Mouse (Mus musculus) MEL (cell line): ENCODE measurements around the gene Olfr1093. TPM values are rescaled to one million over a fixed set of nuclear protein-coding genes. Genes with fewer than 3 reads are reported as not detected.

Experiments used
- DNase-seq: peaks from one replicate; pipeline ENCODE4 v3.0.0; 2011; ENCODE audit warnings: low read depth, low spot score
- H3K27ac ChIP-seq: 2 replicates; pipeline ENCODE4 v1.5.1; 2012; ENCODE audit warnings: low read depth, mild to moderate bottlenecking, control low read depth, low read length, moderate library complexity; ENCODE audit not compliant: control insufficient read depth
- H3K27me3 ChIP-seq, 2 experiments: fragments of 150-350 bp in 1 of 2; sonication (generic) in 1 of 2; 2 replicates each; pipeline ENCODE4 v1.6.1; 2012; ENCODE audit warnings: low read length in 2 of 2, mild to moderate bottlenecking in 2 of 2, improper control_type of control experiment in 1 of 2, moderate library complexity in 1 of 2; ENCODE audit not compliant: insufficient read depth in 2 of 2, control insufficient read depth in 1 of 2
- H3K36me3 ChIP-seq, 2 experiments: 2 replicates each; pipeline ENCODE4 v1.6.1; 2012 to 2014; ENCODE audit warnings: low read length in 2 of 2, improper control_type of control experiment in 1 of 2, inconsistent platforms in 1 of 2, mild to moderate bottlenecking in 1 of 2; ENCODE audit not compliant: insufficient read depth in 2 of 2, control insufficient read depth in 1 of 2
- H3K4me1 ChIP-seq, 2 experiments: fragments of 150-350 bp in 1 of 2; sonication (generic) in 1 of 2; 2 replicates each; pipeline ENCODE4 v1.6.1; 2012; ENCODE audit warnings: low read length in 2 of 2, improper control_type of control experiment in 1 of 2, mild to moderate bottlenecking in 1 of 2; ENCODE audit not compliant: insufficient read depth in 2 of 2, control insufficient read depth in 1 of 2
- H3K4me3 ChIP-seq, 2 experiments: fragments of 150-350 bp in 1 of 2; sonication (generic) in 1 of 2; 2 replicates each; pipeline ENCODE4 v1.5.1; 2012; ENCODE audit warnings: low read depth in 2 of 2, low read length in 2 of 2, mild to moderate bottlenecking in 2 of 2, moderate library complexity in 2 of 2, control low read depth in 1 of 2, improper control_type of control experiment in 1 of 2; ENCODE audit not compliant: control insufficient read depth in 1 of 2, insufficient read depth in 1 of 2
- H3K79me2 ChIP-seq: 2 replicates; pipeline ENCODE4 v1.6.1; 2012; ENCODE audit warnings: mild to moderate bottlenecking, low read length, moderate library complexity; ENCODE audit not compliant: control insufficient read depth, poor library complexity, insufficient read depth
- H3K9ac ChIP-seq: 2 replicates; pipeline ENCODE4 v1.6.1; 2012; ENCODE audit warnings: low read depth, mild to moderate bottlenecking, control low read depth, low read length, moderate library complexity; ENCODE audit not compliant: control insufficient read depth, poor library complexity, severe bottlenecking
- H3K9me3 ChIP-seq: fragments of 150-350 bp; sonication (generic); replicated peaks from 2 replicates; pipeline ENCODE4 v1.6.1; 2012; ENCODE audit warnings: mild to moderate bottlenecking, low read length, improper control_type of control experiment, moderate library complexity; ENCODE audit not compliant: insufficient read depth
- BHLHE40 ChIP-seq: IDR thresholded peaks from 2 replicates; pipeline ENCODE4 v1.6.1; 2012; ENCODE audit warnings: low read depth, mild to moderate bottlenecking, inconsistent platforms, low read length, improper control_type of control experiment, borderline replicate concordance
- CTCF ChIP-seq, 3 experiments: IDR thresholded peaks in 2 of 3; conservative IDR thresholded peaks in 1 of 3; 2 replicates each; pipeline ENCODE4 v1.5.1; 2011 to 2012; ENCODE audit warnings: low read length in 3 of 3, low read depth in 2 of 3, mild to moderate bottlenecking in 2 of 3, improper control_type of control experiment in 1 of 3, inconsistent platforms in 1 of 3, mixed read lengths in 1 of 3, moderate library complexity in 1 of 3; ENCODE audit not compliant: control insufficient read depth in 1 of 3, insufficient read depth in 1 of 3, poor library complexity in 1 of 3, severe bottlenecking in 1 of 3
- E2F4 ChIP-seq: IDR thresholded peaks from 2 replicates; pipeline ENCODE4 v1.6.1; 2011; ENCODE audit warnings: low read depth, low read length, improper control_type of control experiment, borderline replicate concordance
- GABPA ChIP-seq: IDR thresholded peaks from 2 replicates; pipeline ENCODE4 v1.6.1; 2012; ENCODE audit warnings: low read depth, mild to moderate bottlenecking, inconsistent platforms, low read length, improper control_type of control experiment, moderate library complexity
- GATA1 ChIP-seq: IDR thresholded peaks from 2 replicates; pipeline ENCODE4 v1.6.1; 2011; ENCODE audit warnings: low read depth, low read length, improper control_type of control experiment
- KAT2A ChIP-seq: conservative IDR thresholded peaks from 2 replicates; pipeline ENCODE4 v1.6.1; 2012; ENCODE audit warnings: low read depth, low read length, improper control_type of control experiment, inconsistent platforms
- MAFK ChIP-seq: IDR thresholded peaks from 2 replicates; pipeline ENCODE4 v1.6.1; 2011; ENCODE audit warnings: low read depth, mild to moderate bottlenecking, low read length, improper control_type of control experiment, borderline replicate concordance
- MAX ChIP-seq: IDR thresholded peaks from 2 replicates; pipeline ENCODE4 v1.6.1; 2011; ENCODE audit warnings: low read length, improper control_type of control experiment
- MAZ ChIP-seq: IDR thresholded peaks from 2 replicates; pipeline ENCODE4 v1.6.1; 2012; ENCODE audit warnings: low read depth, mild to moderate bottlenecking, inconsistent platforms, low read length, improper control_type of control experiment
- MEF2A ChIP-seq: IDR thresholded peaks from 2 replicates; pipeline ENCODE4 v1.6.1; 2014; ENCODE audit warnings: low read depth, mild to moderate bottlenecking, inconsistent platforms, low read length, improper control_type of control experiment; ENCODE audit not compliant: poor library complexity, insufficient replicate concordance, severe bottlenecking; ENCODE audit errors: extremely low read depth
- MXI1 ChIP-seq: IDR thresholded peaks from 2 replicates; pipeline ENCODE4 v1.6.1; 2011; ENCODE audit warnings: mild to moderate bottlenecking, low read depth, low read length, improper control_type of control experiment
- MYB ChIP-seq: IDR thresholded peaks from 2 replicates; pipeline ENCODE4 v1.6.1; 2011; ENCODE audit warnings: mild to moderate bottlenecking, low read depth, low read length, improper control_type of control experiment
- MYC ChIP-seq: IDR thresholded peaks from 2 replicates; pipeline ENCODE4 v1.6.1; 2011; ENCODE audit warnings: low read depth, mild to moderate bottlenecking, low read length, improper control_type of control experiment, moderate library complexity
- NRF1 ChIP-seq: IDR thresholded peaks from 2 replicates; pipeline ENCODE4 v1.6.1; 2014; ENCODE audit warnings: low read depth, mild to moderate bottlenecking, inconsistent platforms, low read length, improper control_type of control experiment, moderate library complexity; ENCODE audit not compliant: poor library complexity, insufficient read depth, severe bottlenecking
- POLR2AphosphoS2 ChIP-seq: IDR thresholded peaks from 2 replicates; pipeline ENCODE4 v1.6.1; 2011; ENCODE audit warnings: low read length, improper control_type of control experiment
- POLR2AphosphoS5 ChIP-seq: IDR thresholded peaks from 2 replicates; pipeline ENCODE4 v1.6.1; 2012; ENCODE audit warnings: low read depth, borderline replicate concordance, mild to moderate bottlenecking, inconsistent platforms, low read length, moderate library complexity, mixed read lengths
- RAD21 ChIP-seq: IDR thresholded peaks from 2 replicates; pipeline ENCODE4 v1.6.1; 2011; ENCODE audit warnings: mild to moderate bottlenecking, low read depth, low read length, improper control_type of control experiment
- SIN3A ChIP-seq: IDR thresholded peaks from 2 replicates; pipeline ENCODE4 v1.6.1; 2012; ENCODE audit warnings: low read length, improper control_type of control experiment, inconsistent platforms
- SMC3 ChIP-seq: IDR thresholded peaks from 2 replicates; pipeline ENCODE4 v1.6.1; 2011; ENCODE audit warnings: low read depth, low read length, improper control_type of control experiment
- TAL1 ChIP-seq: IDR thresholded peaks from 2 replicates; pipeline ENCODE4 v1.6.1; 2012; ENCODE audit warnings: mild to moderate bottlenecking, inconsistent platforms, low read length, moderate library complexity, mixed read lengths
- TBP ChIP-seq: IDR thresholded peaks from 2 replicates; pipeline ENCODE4 v1.8.0; 2011; ENCODE audit warnings: low read depth, low read length, improper control_type of control experiment
- TCF12 ChIP-seq: IDR thresholded peaks from 2 replicates; pipeline ENCODE4 v1.6.1; 2014; ENCODE audit warnings: low read depth, mild to moderate bottlenecking, inconsistent platforms, low read length, improper control_type of control experiment, moderate library complexity
- USF1 ChIP-seq: IDR thresholded peaks from 2 replicates; pipeline ENCODE4 v1.6.1; 2014; ENCODE audit warnings: low read depth, mild to moderate bottlenecking, inconsistent platforms, low read length, improper control_type of control experiment, moderate library complexity
- USF2 ChIP-seq, 2 experiments: IDR thresholded peaks; 2 replicates each; pipeline ENCODE4 v1.6.1; 2011 to 2012; ENCODE audit warnings: improper control_type of control experiment in 2 of 2, low read length in 2 of 2, borderline replicate concordance in 1 of 2, inconsistent platforms in 1 of 2, low read depth in 1 of 2, mild to moderate bottlenecking in 1 of 2; ENCODE audit not compliant: insufficient read depth in 1 of 2
- ZC3H11A ChIP-seq: IDR thresholded peaks from 2 replicates; pipeline ENCODE4 v1.6.1; 2012; ENCODE audit warnings: low read depth, mild to moderate bottlenecking, inconsistent platforms, low read length, improper control_type of control experiment
- ZKSCAN1 ChIP-seq: IDR thresholded peaks from 2 replicates; pipeline ENCODE4 v1.6.1; 2012; ENCODE audit warnings: low read depth, mild to moderate bottlenecking, inconsistent platforms, low read length, improper control_type of control experiment, moderate library complexity
- ZMIZ1 ChIP-seq: IDR thresholded peaks from 2 replicates; pipeline ENCODE4 v1.6.1; 2012; ENCODE audit warnings: low read depth, mild to moderate bottlenecking, inconsistent platforms, low read length, improper control_type of control experiment, moderate library complexity
- ZNF384 ChIP-seq: IDR thresholded peaks from 2 replicates; pipeline ENCODE4 v1.6.1; 2012; ENCODE audit warnings: low read depth, mild to moderate bottlenecking, inconsistent platforms, low read length, improper control_type of control experiment
- polyA plus RNA-seq, 2 experiments: library from polyadenylated mRNA; stranded (reverse) in 1 of 2; unstranded in 1 of 2; fragments of >175 nt in 1 of 2; fragments of >200 nt in 1 of 2; gene quantifications; 2 replicates each; pipeline versions ENCODE4 v1.2.1 to v1.2.4; 2012; ENCODE audit warnings: low replicate concordance in 2 of 2, low read depth in 1 of 2; ENCODE audit not compliant: insufficient read length in 2 of 2, insufficient read depth in 1 of 2, missing spikeins in 1 of 2
- total RNA-seq: library from RNA; depleted of rRNA; stranded (reverse); fragments of 300-350 nt; gene quantifications from 2 replicates; pipeline ENCODE4 v1.2.3, GENCODE M21; 2012; rRNA removed

Olfr1093 gene
- total RNA-seq (not detected in 2 replicates), polyA plus RNA-seq (not detected)

GRCm38 (mm10) chr2:86782179-86782578 is at the start of gene Olfr1093:
TSS of gene Olfr1093 (plus strand) at chr2:86782479.
- TF ChIP-seq ZNF384, result no peak
- no peak for TF ChIP-seq POLR2AphosphoS2
- no peak for TF ChIP-seq SMC3
- TF ChIP-seq MAZ, result no peak
- TF ChIP-seq NRF1, result no peak
- no peak for TF ChIP-seq MXI1
- TF ChIP-seq MAX, result no peak
- TF ChIP-seq ZMIZ1, result no peak
- no peak for TF ChIP-seq MYC
- no peak for TF ChIP-seq GABPA
- no peak for TF ChIP-seq RAD21
- TF ChIP-seq TBP, result no peak
- TF ChIP-seq USF1, result no peak
- TF ChIP-seq SIN3A, result no peak
- no peak for TF ChIP-seq MEF2A
- TF ChIP-seq MYB, result no peak
- no peak for TF ChIP-seq KAT2A
- no peak for TF ChIP-seq USF2 (IDR thresholded peaks at IDR 0.05; ENCODE audit: borderline replicate concordance in 1 of 2, insufficient read depth in 1 of 2, low read depth in 1 of 2, low read length in 2 of 2)
- DNase-seq, result no peak
- H3K9me3 ChIP-seq, result no peaks in the 10 kb centered on the region
- H3K36me3 ChIP-seq, result no peaks in the 10 kb centered on the region
- no peak within 1 kb of the TSS for H3K9ac ChIP-seq
- H3K4me3 ChIP-seq, result no peak within 1 kb of the TSS
- H3K27ac ChIP-seq, result no peak within 1 kb of the TSS
- H3K4me1 ChIP-seq, result no peaks in the 10 kb centered on the region
- H3K79me2 ChIP-seq, result no peaks in the 10 kb centered on the region
- no peaks in the 10 kb centered on the region for H3K27me3 ChIP-seq

- no peak within 1 kb of the TSS for H3K9ac ChIP-seq
- H3K27me3 ChIP-seq, result no peaks in the 10 kb centered on the region
- no peak within 1 kb of the TSS for H3K4me3 ChIP-seq
- no peaks in the 10 kb centered on the region for H3K79me2 ChIP-seq
- no peak within 1 kb of the TSS for H3K27ac ChIP-seq
- no peak for DNase-seq
- no peak for TF ChIP-seq POLR2AphosphoS2
- no peak for TF ChIP-seq BHLHE40
- TF ChIP-seq MYC, result no peak
- no peak for TF ChIP-seq NRF1
- no peak for TF ChIP-seq USF2 (IDR thresholded peaks at IDR 0.05; ENCODE audit: borderline replicate concordance in 1 of 2, insufficient read depth in 1 of 2, low read depth in 1 of 2, low read length in 2 of 2)
- no peak for TF ChIP-seq CTCF (IDR thresholded peaks at IDR 0.05 in 2 of 3, conservative IDR thresholded peaks at IDR 0.05 in 1 of 3; ENCODE audit: control insufficient read depth in 1 of 3, insufficient read depth in 1 of 3, low read depth in 2 of 3, low read length in 3 of 3, poor library complexity in 1 of 3, severe bottlenecking in 1 of 3)
- TF ChIP-seq E2F4, result no peak
- no peak for TF ChIP-seq GATA1
- TF ChIP-seq MAFK, result no peak
- no peak for TF ChIP-seq MEF2A
- TF ChIP-seq TAL1, result no peak
- no peak for TF ChIP-seq KAT2A
- no peak for TF ChIP-seq ZC3H11A
- no peak for TF ChIP-seq TCF12
- no peak for TF ChIP-seq GABPA
- TF ChIP-seq ZKSCAN1, result no peak
- TF ChIP-seq ZMIZ1, result no peak
- no peak for TF ChIP-seq MAX
- TF ChIP-seq POLR2AphosphoS5, result no peak
- TF ChIP-seq USF1, result no peak
- H3K9me3 ChIP-seq, result no peaks in the 10 kb centered on the region
- H3K4me1 ChIP-seq, result no peaks in the 10 kb centered on the region
- no peaks in the 10 kb centered on the region for H3K36me3 ChIP-seq
Observed at GRCm38 (mm10) chr2:86733601-86734000, 48.7 kb upstream of the Olfr1093 start, which contains the start of gene Olfr1089. TSS of gene Olfr1089 (minus strand) at chr2:86733701.
